Mouse (Mus musculus) G1E (cell line): ENCODE results near the gene Vps52. TPM values are rescaled to one million over a fixed set of nuclear protein-coding genes. Genes with fewer than 3 reads are reported as not detected.
"Not testable (repeated sequence)": the region's sequence is repeated elsewhere in the genome, so short reads cannot be mapped to it uniquely, and the experiment has no call there.

Experiments used
- ATAC-seq: 2 replicates; pipeline ENCODE4 v1.8.0; 2016; ENCODE audit warnings: mild to moderate bottlenecking; ENCODE audit not compliant: insufficient number of reproducible peaks, poor library complexity, low FRiP score, severe bottlenecking; ENCODE audit errors: extremely low read depth
- DNase-seq: peaks from one replicate; pipeline ENCODE4 v3.0.0; 2012; ENCODE audit warnings: low spot score
- H3K27me3 ChIP-seq: 2 replicates; pipeline ENCODE4 v1.6.1; 2012; ENCODE audit warnings: mild to moderate bottlenecking, low read length, inconsistent platforms; ENCODE audit not compliant: insufficient read depth
- H3K36me3 ChIP-seq: replicated peaks from 2 replicates; pipeline ENCODE3; 2012; ENCODE audit warnings: mild to moderate bottlenecking, inconsistent platforms
- H3K4me1 ChIP-seq: 2 replicates; pipeline ENCODE4 v1.6.1; 2012; ENCODE audit warnings: low read depth, low read length, inconsistent platforms, mixed read lengths; ENCODE audit not compliant: insufficient read depth
- H3K4me3 ChIP-seq: 2 replicates; pipeline ENCODE4 v1.5.1; 2012; ENCODE audit warnings: low read depth, mild to moderate bottlenecking, inconsistent platforms, low read length, moderate library complexity, mixed read lengths
- H3K9me3 ChIP-seq: replicated peaks from 2 replicates; pipeline ENCODE4 v1.6.1; 2012; ENCODE audit warnings: inconsistent platforms
- CTCF ChIP-seq: IDR thresholded peaks from 2 replicates; pipeline ENCODE4 v1.5.1; 2012; ENCODE audit warnings: low read depth, low read length, inconsistent platforms, mixed read lengths
- GATA1 ChIP-seq: IDR thresholded peaks from 2 replicates; pipeline ENCODE4 v1.6.1; 2012; ENCODE audit warnings: borderline replicate concordance, low read length, inconsistent platforms, mixed read lengths
- GATA2 ChIP-seq: IDR thresholded peaks from 2 replicates; pipeline ENCODE4 v1.6.1; 2012; ENCODE audit warnings: low read depth, low read length, inconsistent platforms, borderline replicate concordance
- POLR2AphosphoS5 ChIP-seq: IDR thresholded peaks from 2 replicates; pipeline ENCODE4 v1.6.1; 2012; ENCODE audit warnings: low read depth, low read length, inconsistent platforms; ENCODE audit not compliant: insufficient replicate concordance
- TAL1 ChIP-seq: conservative IDR thresholded peaks from 2 replicates; pipeline ENCODE4 v1.6.1; 2012; ENCODE audit warnings: low read depth, low read length, inconsistent platforms, mixed read lengths
- polyA plus RNA-seq: library from polyadenylated mRNA; stranded (reverse); fragments of >175 nt; gene quantifications from 2 replicates; pipeline ENCODE4 v1.2.3, GENCODE M21; 2012
- total RNA-seq, 2 experiments: library from RNA; stranded (forward) in 1 of 2; stranded (reverse) in 1 of 2; fragments of 200-1000 nt in 1 of 2; fragments of >200 nt in 1 of 2; fragmentation: Nextera tagmentation in 1 of 2; gene quantifications; 2 replicates each; pipeline ENCODE4 v1.2.3; 2014 to 2017

Gene Vps52
- total and polyA plus RNA-seq, 3 experiments, result 19.8 to 48.9 (median 30.0) TPM

DNA sequence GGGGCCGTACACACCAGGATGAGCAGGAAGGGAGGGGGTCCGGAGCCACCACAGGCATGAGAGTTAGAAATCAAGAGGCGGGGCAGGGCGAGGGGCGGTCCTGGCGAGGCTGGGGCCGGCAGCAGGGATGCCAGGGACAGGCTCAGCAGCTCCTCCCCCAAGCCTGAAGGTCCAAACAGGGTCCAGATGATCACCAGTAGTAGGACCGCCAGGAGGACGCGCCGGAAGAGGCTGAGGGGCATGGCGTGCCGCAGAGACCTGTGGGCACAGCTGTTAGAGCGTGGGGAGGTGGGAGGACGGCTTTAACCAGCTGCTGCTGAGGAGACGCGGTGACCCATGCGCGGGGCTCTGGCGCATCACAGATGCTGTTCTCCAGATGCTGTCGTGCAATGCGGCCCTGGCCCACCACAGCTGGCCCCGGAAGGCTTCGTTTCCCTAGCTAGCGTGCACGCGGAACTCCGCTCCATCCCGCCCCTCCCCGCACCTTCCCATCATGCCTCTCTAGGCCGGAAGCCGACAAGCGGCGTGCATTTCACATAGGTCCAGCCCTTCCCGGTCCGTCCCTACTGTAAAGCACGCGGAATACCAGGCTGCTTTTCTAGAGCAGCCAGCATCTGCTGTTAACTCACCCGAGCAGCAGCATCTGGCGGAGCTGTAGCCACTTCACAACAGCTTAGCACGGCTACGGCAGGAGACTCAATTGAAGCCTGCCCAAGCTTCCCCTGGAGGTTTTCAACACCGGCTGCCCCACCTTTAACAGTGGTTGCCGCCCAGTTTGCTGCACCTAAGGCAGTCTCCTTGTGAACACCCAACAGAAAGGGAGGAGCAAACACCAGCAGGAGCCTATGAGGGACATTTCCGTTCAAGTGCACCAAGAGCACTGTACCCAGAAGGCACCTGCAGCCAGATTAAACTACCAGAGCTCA lies 4.3 kb upstream of the Vps52 start, which contains the start of gene B3galt4:
Gene B3galt4, minus strand, starts transcription at position 468 of the 926 bp plus-strand sequence.
- Histone ChIP-seq H3K4me3 (peak within 1 kb of the TSS; percentile 93), H3K4me1 (peaks cover 64% of the 10 kb centered on the region), H3K27me3 (no peaks in the 10 kb centered on the region), H3K36me3 (peaks cover 88% of the 10 kb centered on the region), H3K9me3 (no peaks in the 10 kb centered on the region)
- ATAC-seq (peak; percentile 50), DNase-seq (peak; percentile 56)
- TF ChIP-seq POLR2AphosphoS5 (peak; percentile 97), GATA2 (no peak)

DNA sequence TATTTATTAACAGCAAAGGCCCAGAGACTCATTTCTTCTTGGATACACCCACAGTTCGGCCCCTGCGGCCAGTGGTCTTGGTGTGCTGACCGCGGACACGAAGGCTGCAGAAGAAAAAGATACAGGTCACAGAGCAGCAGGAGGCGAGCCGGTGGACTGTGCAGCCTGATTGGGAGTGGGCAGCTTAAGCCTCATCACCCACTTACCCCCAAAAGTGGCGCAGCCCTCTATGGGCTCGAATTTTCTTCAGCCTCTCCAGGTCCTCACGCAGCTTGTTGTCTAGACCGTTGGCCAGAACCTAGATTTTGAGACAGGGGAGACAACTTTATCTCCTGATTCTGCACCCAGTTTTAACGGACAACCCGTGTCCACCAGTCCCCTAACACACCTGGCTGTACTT lies 3.6 kb upstream of the Vps52 start:
- H3K4me1 ChIP-seq, result peaks cover 69% of the 10 kb centered on the region
- H3K27me3 ChIP-seq, DNase-seq, H3K9me3 ChIP-seq, ATAC-seq: not testable (repeated sequence)
- H3K36me3 ChIP-seq, result peaks cover 81% of the 10 kb centered on the region
- peak overlapping the region; percentile 93 for H3K4me3 ChIP-seq

DNA sequence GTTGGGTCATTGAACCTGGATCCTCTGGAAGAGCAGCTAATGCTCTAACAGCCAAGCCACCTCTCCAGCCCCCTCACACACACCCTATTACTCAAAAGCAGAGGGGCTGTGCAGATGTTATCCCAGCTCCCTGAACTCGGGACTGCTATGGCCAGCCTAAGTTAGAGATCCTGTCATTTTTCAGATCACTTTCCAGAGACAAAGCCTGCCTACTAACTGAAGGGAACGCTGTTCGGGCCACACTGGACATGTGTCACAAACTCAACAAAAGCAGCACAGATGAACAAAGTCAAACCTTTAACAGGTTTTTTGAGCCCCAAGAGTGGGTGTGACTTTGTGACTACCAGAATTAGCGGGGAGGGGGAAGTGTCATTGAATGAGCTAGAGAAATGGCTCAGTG lies 2.7 kb upstream of the Vps52 start:
- no peaks in the 10 kb centered on the region for H3K9me3 ChIP-seq
- no peaks in the 10 kb centered on the region for H3K27me3 ChIP-seq
- H3K4me3 ChIP-seq, result peak overlapping the region; percentile 93
- ATAC-seq, result no peak
- peaks cover 81% of the 10 kb centered on the region for H3K36me3 ChIP-seq
- no peak for DNase-seq
- H3K4me1 ChIP-seq, result peaks cover 70% of the 10 kb centered on the region
- TF ChIP-seq POLR2AphosphoS5 (no peak; the same call in 1 of the 2 replicates), GATA1 (no peak), TAL1 (no peak), CTCF (no peak), GATA2 (no peak)

DNA sequence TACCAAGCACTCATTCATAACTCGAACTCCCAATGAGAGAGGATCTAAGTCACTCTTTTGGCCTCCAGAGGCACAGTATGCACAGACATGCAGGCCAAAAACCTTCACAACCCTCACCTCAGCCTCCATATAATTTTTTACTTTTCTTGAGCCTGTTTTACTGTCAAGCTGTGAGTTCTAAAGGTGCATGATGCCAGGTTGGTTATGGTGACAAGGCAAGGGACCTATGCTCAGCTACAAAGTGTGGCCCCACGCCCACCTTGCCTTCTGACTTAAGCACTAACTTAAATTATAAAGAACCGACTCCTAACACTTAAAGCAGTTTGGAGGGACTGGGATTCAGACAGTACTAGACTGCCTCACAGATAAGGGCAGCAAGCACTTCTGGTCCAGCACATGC lies 2.3 kb upstream of the Vps52 start:
- TF ChIP-seq GATA2 (no peak), TAL1 (no peak), CTCF (no peak), POLR2AphosphoS5 (no peak), GATA1 (no peak)
- no peak for ATAC-seq
- H3K4me1 ChIP-seq, result peaks cover 69% of the 10 kb centered on the region

DNA sequence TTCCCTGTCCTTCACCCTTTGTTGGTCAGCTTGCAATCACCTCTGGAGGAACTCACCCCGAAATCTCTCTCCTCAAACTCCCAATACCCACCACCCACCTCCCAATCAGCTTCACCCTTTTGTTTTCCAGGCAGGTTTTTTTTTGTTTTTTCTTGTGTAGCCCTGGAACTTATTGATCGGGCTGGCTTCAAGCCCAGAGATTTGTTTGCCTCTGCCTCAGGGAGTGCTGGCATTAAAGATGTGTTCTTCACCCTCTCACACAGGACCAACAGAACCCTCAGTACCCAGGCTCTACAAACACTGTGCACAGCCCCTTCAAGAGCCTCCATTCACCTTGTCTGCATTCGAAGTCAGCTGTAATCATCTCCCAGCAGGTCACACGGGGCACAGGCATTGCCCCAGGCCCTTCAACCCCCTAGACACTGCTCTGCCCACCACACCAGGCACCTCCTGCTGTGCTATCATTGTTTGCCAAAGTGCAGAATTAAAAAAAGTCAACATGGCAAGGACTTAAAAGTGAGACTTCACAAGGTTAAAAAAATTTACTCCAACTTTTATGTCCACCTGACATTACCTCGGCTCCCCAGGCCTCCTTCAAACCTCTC lies 1.5 kb upstream of the Vps52 start:
- Histone ChIP-seq H3K27me3 (no peaks in the 10 kb centered on the region), H3K4me1 (peaks cover 64% of the 10 kb centered on the region), H3K9me3 (no peaks in the 10 kb centered on the region), H3K36me3 (peaks cover 81% of the 10 kb centered on the region), H3K4me3 (peak overlapping the region; percentile 93)
- DNase-seq (no peak), ATAC-seq (no peak)
- TF ChIP-seq TAL1, result no peak
- 0 out of 2 replicates have a peak, but pooled peaks have one; percentile 75 for TF ChIP-seq POLR2AphosphoS5

More for the DNA sequence above, 2.3 kb upstream of the Vps52 start:
- Histone ChIP-seq H3K27me3 (no peaks in the 10 kb centered on the region), H3K9me3 (no peaks in the 10 kb centered on the region), H3K36me3 (peaks cover 81% of the 10 kb centered on the region), H3K4me3 (peak overlapping the region; percentile 93)
- DNase-seq, result no peak

DNA sequence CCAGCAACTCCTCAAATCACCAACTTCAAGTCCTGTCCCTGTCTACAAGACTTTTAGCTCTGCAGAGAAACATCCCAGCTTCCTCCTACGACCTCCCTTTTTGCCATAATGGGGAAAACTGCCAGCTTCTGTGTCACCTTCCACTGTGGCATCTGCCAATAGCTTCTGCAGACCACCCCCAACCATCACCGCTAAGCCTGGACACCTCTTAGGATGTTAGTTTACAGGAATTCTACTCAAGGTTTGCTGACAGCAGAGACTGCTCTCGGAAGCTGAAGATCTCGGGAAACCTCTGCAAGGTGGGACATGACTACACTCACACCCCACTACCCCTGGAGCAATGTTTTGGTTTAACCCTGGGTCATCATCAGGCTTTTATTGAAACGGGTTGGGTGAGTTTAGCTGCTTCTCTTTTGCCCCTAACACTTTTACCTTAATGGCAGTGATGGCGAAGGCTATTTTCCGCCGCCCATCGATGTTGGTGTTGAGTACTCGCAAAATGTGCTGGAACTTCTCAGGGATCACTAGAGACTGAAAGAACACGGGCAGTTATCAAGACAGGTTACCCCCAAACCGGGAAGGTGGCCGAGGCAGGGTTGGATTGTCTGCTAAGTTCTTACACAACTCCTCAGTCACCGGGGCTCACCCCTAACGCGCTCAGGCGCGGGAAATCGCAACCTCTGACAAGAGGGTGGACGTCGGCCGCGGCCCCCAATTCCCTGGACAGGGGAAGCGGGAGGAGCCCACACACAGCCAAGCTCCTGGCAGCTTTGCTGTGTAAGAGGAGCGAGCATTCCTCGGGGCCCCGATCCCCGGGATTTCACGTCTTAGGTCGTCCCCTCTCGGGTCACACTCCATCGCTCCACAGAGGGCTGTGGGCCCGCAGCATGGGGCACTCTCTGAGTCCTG lies 712 bp upstream of the Vps52 start:
- no peak for DNase-seq

More for the DNA sequence above, 712 bp upstream of the Vps52 start:
- Histone ChIP-seq H3K27me3 (no peaks in the 10 kb centered on the region), H3K9me3 (no peaks in the 10 kb centered on the region), H3K4me3 (peak overlapping the region; percentile 93), H3K36me3 (peaks cover 81% of the 10 kb centered on the region), H3K4me1 (peaks cover 57% of the 10 kb centered on the region)
- no peak for ATAC-seq
- TF ChIP-seq CTCF (no peak), GATA2 (no peak), TAL1 (no peak), GATA1 (no peak), POLR2AphosphoS5 (no peak; the same call in 1 of the 2 replicates)
